Comparison of ENCODE assay signal across 17 mouse cellular contexts in the genomic region with DNA sequence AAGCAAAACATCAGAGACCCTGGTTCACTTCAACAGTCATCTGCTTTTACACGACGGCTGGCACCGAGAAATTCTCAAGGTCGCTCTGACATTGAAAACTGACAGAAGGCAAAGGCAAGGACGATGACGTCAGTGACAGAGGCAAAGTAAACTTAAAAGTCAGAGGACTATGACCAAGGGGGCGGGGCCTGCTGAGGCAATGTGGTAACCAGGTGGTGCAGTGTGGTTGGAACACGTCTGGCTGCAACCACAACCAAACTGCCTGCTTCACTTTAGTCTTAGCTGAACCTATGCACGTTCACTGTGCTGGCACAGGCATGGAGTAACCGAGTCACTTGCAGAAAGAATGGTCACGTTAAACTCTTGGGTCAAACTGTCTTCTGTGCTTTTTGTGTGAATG. TPM values are rescaled to one million over a fixed set of nuclear protein-coding genes. Genes with fewer than 3 reads are reported as not detected.
A peak's percentile ranks its signal among the peaks of the same experiment; 100 is the strongest.
DNase-seq lines count a peak whose midpoint lies in the region; ATAC-seq and TF ChIP-seq lines count a peak whose summit lies in the region.
"Had no signal": no experiment of that assay in that cellular context is flagged by ENCODE, and none has a peak within 500 bp of the region (broad histone marks: within the 10 kb centered on the region; RNA-seq: fewer than 3 reads in every experiment).

No protein-coding gene starts in this region.

- no peaks in the 10 kb centered on the region for H3K27me3 ChIP-seq in kidney, embryonic 15.5 days
- no peaks in the 10 kb centered on the region for H3K27me3 ChIP-seq in intestine, postnatal 0 days (replicated peaks; ENCODE audit: control insufficient read depth, insufficient read depth, low read length)
- H3K27me3 ChIP-seq in stomach, embryonic 16.5 days (ENCODE audit: control insufficient read depth, insufficient read depth, low read length) = no peaks in the 10 kb centered on the region
- no peaks in the 10 kb centered on the region for H3K27me3 ChIP-seq in limb, embryonic 10.5 days (ENCODE audit: low read depth, poor library complexity, severe bottlenecking)
- H3K27me3 ChIP-seq: heart, embryonic 13.5 days; midbrain, embryonic 15.5 days had no signal

- H3K36me3 ChIP-seq in kidney, embryonic 15.5 days = peaks cover 61% of the 10 kb centered on the region
- peaks cover 43% of the 10 kb centered on the region for H3K36me3 ChIP-seq in intestine, postnatal 0 days (ENCODE audit: control insufficient read depth, insufficient read depth)
- H3K36me3 ChIP-seq in stomach, embryonic 16.5 days (ENCODE audit: control insufficient read depth, insufficient read depth, low read length) = peaks cover 17% of the 10 kb centered on the region
- peaks cover 71% of the 10 kb centered on the region for H3K36me3 ChIP-seq in limb, embryonic 10.5 days

- no peak overlapping the region for H3K4me2 ChIP-seq in kidney, embryonic 15.5 days
- no peak overlapping the region for H3K4me2 ChIP-seq in intestine, postnatal 0 days (replicated peaks; ENCODE audit: low read depth)
- no peak overlapping the region for H3K4me2 ChIP-seq in stomach, embryonic 16.5 days (ENCODE audit: low read depth, low read length)
- H3K4me2 ChIP-seq: heart, embryonic 13.5 days; midbrain, embryonic 15.5 days had no signal

- H3K9ac ChIP-seq in kidney, embryonic 15.5 days = no peak overlapping the region
- no peak overlapping the region for H3K9ac ChIP-seq in intestine, postnatal 0 days (ENCODE audit: low read depth, low read length)
- no peak overlapping the region for H3K9ac ChIP-seq in stomach, embryonic 16.5 days (ENCODE audit: low read length)
- H3K9ac ChIP-seq: heart, embryonic 13.5 days; midbrain, embryonic 15.5 days had no signal

- TF ChIP-seq CTCF in intestine, postnatal 0 days (IDR thresholded peaks at IDR 0.05; ENCODE audit: low read depth) = no peak

- no peak for ATAC-seq in kidney, embryonic 15.5 days (replicated peaks; ENCODE audit: low FRiP score)
- ATAC-seq in intestine, postnatal 0 days = peak; percentile 10; the same call in 1 of the 2 replicates
- ATAC-seq in stomach, embryonic 16.5 days (ENCODE audit: insufficient read depth, low FRiP score) = peak; percentile 33; the same call in 1 of the 2 replicates
- ATAC-seq: activated CD4-positive, CD25-positive, alpha-beta regulatory T cell, adult 4 months; inflammation-experienced regulatory T-cells, adult 6 months; midbrain, embryonic 15.5 days had no signal

- no peak overlapping the region for H3K4me3 ChIP-seq in kidney, embryonic 15.5 days (replicated peaks)
- no peak overlapping the region for H3K4me3 ChIP-seq in intestine, postnatal 0 days (ENCODE audit: low read depth, low read length)
- H3K4me3 ChIP-seq in stomach, embryonic 16.5 days (replicated peaks; ENCODE audit: low read length) = no peak overlapping the region
- H3K4me3 ChIP-seq in limb, embryonic 10.5 days = no peak overlapping the region
- H3K4me3 ChIP-seq: erythroblast, embryonic 14.5 days; heart, embryonic 13.5 days; midbrain, embryonic 15.5 days had no signal

- DNase-seq in kidney, postnatal 10 days = peak; percentile 9
- DNase-seq in adrenal gland, adult 8-10 months = peak; percentile 19
- DNase-seq in left cerebral cortex, adult 9 months (ENCODE audit: low spot score in 2 of 2) = no peak
- DNase-seq in limb, embryonic 10.5 days (ENCODE audit: low spot score) = no peak
- DNase-seq: lung, postnatal 10 days; right cerebral cortex, postnatal 4 days had no signal

- no peaks in the 10 kb centered on the region for H3K4me1 ChIP-seq in kidney, embryonic 15.5 days
- no peaks in the 10 kb centered on the region for H3K4me1 ChIP-seq in intestine, postnatal 0 days (replicated peaks; ENCODE audit: control insufficient read depth, insufficient read depth, low read length)
- no peaks in the 10 kb centered on the region for H3K4me1 ChIP-seq in stomach, embryonic 16.5 days (ENCODE audit: control insufficient read depth, insufficient read depth, low read length)
- no peaks in the 10 kb centered on the region for H3K4me1 ChIP-seq in limb, embryonic 10.5 days
- H3K4me1 ChIP-seq: heart, embryonic 13.5 days; midbrain, embryonic 15.5 days had no signal

- 91% methylated on average over 11 of the region's 11 CpGs for WGBS in kidney, embryonic 15.5 days
- WGBS in intestine, postnatal 0 days = 80% methylated on average over 11 of the region's 11 CpGs
- 79% methylated on average over 11 of the region's 11 CpGs for WGBS in stomach, embryonic 16.5 days
- 89% methylated on average over 11 of the region's 11 CpGs for WGBS in limb, embryonic 10.5 days

- H3K27ac ChIP-seq in kidney, embryonic 15.5 days = no peak overlapping the region
- no peak overlapping the region for H3K27ac ChIP-seq in intestine, postnatal 0 days (ENCODE audit: low read depth, low read length)
- no peak overlapping the region for H3K27ac ChIP-seq in stomach, embryonic 16.5 days (ENCODE audit: low read length)
- H3K27ac ChIP-seq in limb, embryonic 10.5 days = no peak overlapping the region
- H3K27ac ChIP-seq: heart, embryonic 13.5 days; midbrain, embryonic 15.5 days had no signal

- H3K9me3 ChIP-seq in kidney, embryonic 15.5 days (replicated peaks) = no peaks in the 10 kb centered on the region
- H3K9me3 ChIP-seq in intestine, postnatal 0 days (ENCODE audit: control insufficient read depth) = no peaks in the 10 kb centered on the region
- H3K9me3 ChIP-seq in stomach, embryonic 16.5 days (replicated peaks; ENCODE audit: control insufficient read depth, low read length) = no peaks in the 10 kb centered on the region
- H3K9me3 ChIP-seq in limb, embryonic 10.5 days (replicated peaks) = no peaks in the 10 kb centered on the region
- H3K9me3 ChIP-seq: heart, embryonic 13.5 days; midbrain, embryonic 15.5 days had no signal

RNA-seq across cellular contexts. Expression of gene Kmo, which starts 17.9 kb away (rescaled TPM):
- 0.25 and 0.37 TPM in 2 replicates for polyA plus RNA-seq in kidney, embryonic 15.5 days (2015; fragmentation: Nextera tagmentation; extraction: Ambion mirVana)
- 1 to 10 TPM in 3 of 4 experiments, under 1 TPM in 1; 0.32 to 1.6 (median 1.1) TPM for total RNA-seq in adrenal gland, adult 8-10 months (2022)
- 0.27 and 0.53 TPM in 2 replicates for polyA plus RNA-seq in intestine, postnatal 0 days (2015; fragmentation: Nextera tagmentation; extraction: Ambion mirVana)
- polyA plus RNA-seq in stomach, embryonic 16.5 days (2015; fragmentation: Nextera tagmentation; extraction: Ambion mirVana) = 0.70 and 1.2 TPM in 2 replicates
- 0.15 TPM in 1 of 2 replicates, not detected in the other for polyA plus RNA-seq in limb, embryonic 10.5 days (2016; fragmentation: Nextera tagmentation; extraction: Ambion mirVana)
- total RNA-seq: ES-E14; layer of hippocampus, postnatal 25 days had no signal
- polyA plus RNA-seq: erythroblast, embryonic 14.5 days; neural tube, embryonic 14.5 days had no signal

RNA-seq across cellular contexts. Expression of gene Fh1, which starts 23.2 kb away (rescaled TPM):
- 127 and 133 TPM in 2 replicates for polyA plus RNA-seq in kidney, embryonic 15.5 days (2015; fragmentation: Nextera tagmentation; extraction: Ambion mirVana)
- 100 to 1,000 TPM; 106 to 187 (median 148) TPM for total RNA-seq in adrenal gland, adult 8-10 months (2022)
- 109 and 112 TPM in 2 replicates for polyA plus RNA-seq in intestine, postnatal 0 days (2015; fragmentation: Nextera tagmentation; extraction: Ambion mirVana)
- 131 and 135 TPM in 2 replicates for polyA plus RNA-seq in stomach, embryonic 16.5 days (2015; fragmentation: Nextera tagmentation; extraction: Ambion mirVana)
- 117 and 135 TPM in 2 replicates for polyA plus RNA-seq in limb, embryonic 10.5 days (2016; fragmentation: Nextera tagmentation; extraction: Ambion mirVana)

Comparison
In these comparisons a context has a peak if more than half of its experiments do, and no peak if none do; other contexts are left out.
1. DNase-seq: peak in kidney, postnatal 10 days (single experiment) and adrenal gland, adult 8-10 months (single experiment); none in left cerebral cortex, adult 9 months (0 of 2) and limb, embryonic 10.5 days (single experiment).